Mouse (Mus musculus) lung, adult 2 months (tissue): Measurements from ENCODE around the gene Ift27.

Experiments used
- CTCF ChIP-seq: fragments of 200-500 bp; IDR thresholded peaks from 2 replicates; pipeline ENCODE4 v1.5.1; 2011; ENCODE audit warnings: mild to moderate bottlenecking, low read length, control low read depth; ENCODE audit not compliant: insufficient read depth
- POLR2A ChIP-seq: fragments of 200-500 bp; IDR thresholded peaks from 2 replicates; pipeline ENCODE4 v1.6.1; 2011; ENCODE audit warnings: low read depth, mild to moderate bottlenecking, control low read depth, low read length, borderline replicate concordance; ENCODE audit errors: extremely low read depth

- TF ChIP-seq CTCF (no peak), POLR2A (no peak)
Measured at GRCm38 (mm10) chr15:78164466-78164865, 9.4 kb downstream of the Ift27 start.
